Mouse (Mus musculus) left cerebral cortex, adult 11 months (tissue): ENCODE data around the gene Cfap43.

Experiments
- DNase-seq: peaks from one replicate; pipeline ENCODE4 v3.0.0; 2022; ENCODE audit warnings: low spot score

Cfap43 gene

DNA sequence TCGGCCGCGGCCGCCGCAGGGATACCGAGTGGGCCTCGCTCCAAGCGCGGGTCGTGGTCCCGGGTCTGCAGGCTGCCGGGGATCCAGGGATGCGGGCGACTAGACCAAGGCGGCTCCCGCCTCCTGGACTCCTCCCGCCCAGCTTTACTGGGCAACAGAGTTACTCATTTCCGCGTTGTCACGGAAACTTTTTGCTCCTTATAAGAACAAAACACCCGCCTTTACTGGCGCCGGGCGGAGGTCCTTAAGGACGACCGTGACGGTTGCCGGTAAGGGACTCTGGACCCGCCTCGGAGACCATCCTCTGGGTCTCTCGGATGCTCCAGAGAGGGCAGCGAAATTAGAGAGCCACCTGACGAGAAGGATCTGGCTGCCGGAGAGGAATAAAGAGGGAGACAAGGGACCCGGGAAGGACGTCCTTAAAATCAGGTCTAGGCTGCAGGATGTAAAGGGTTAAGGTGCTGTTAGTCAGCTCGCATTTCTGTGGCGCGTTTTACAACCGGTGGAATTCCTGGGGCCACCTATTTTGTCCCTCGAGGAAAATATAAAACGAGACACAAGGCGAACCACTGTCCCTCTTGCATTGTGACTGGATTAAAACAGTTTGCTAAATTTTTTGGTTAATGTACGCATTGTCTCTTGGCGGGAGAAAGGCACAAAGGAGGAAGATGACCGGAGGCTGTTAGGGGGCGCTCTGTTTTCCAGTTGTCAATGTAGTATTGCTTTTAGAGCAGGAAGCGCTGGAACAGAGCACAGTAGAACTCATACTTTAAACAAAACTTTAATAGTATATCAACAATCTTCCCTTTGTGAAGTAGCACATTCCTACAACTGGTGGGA is at the start of gene Cfap43, which contains the start of gene Itprip:
Cfap43 (minus strand) TSS at position 162 of the 840 bp plus-strand sequence.
Itprip (minus strand) TSS at position 174 of the 840 bp plus-strand sequence.
- DNase-seq, result peak; percentile 23

DNA sequence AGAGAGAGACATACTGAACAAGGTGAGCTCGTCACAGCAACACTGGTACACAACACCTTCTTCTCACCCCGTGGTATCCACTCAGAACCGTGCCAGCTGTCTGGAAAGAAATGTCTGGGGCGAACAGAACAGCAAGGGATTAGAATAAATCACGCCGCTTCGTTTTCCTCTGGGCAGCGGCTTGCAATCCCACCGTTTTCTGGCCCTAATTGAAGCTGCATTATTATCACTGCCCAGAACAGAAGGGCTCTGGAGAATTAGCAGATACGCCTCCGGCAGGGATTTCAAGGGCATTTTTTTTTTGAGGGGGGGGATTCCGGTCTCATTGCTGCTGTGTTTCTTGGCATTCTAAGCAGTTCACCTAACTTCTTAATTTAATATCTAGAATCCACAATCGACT is 39.1 kb upstream of the Cfap43 start:
- DNase-seq, result no peak

DNA sequence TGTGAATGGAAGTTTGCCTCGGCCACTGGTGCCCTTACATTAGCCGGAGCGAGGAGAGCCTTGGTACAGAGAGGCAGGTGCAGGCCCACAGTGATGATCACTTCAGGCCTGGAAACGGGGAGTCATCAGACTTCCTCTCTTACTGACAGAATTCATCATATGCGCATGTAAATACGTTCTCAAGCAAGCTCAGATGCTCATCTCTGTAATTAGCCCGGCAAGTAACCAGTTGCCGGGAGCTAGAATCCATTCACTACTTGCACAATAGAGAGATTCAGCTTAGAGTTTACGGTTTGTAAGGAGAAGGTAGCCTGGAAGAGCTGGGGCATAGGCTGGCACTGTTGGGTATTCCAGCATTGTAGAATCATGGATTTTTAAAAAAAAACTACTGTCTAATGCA is 34.1 kb upstream of the Cfap43 start:
- no peak for DNase-seq

DNA sequence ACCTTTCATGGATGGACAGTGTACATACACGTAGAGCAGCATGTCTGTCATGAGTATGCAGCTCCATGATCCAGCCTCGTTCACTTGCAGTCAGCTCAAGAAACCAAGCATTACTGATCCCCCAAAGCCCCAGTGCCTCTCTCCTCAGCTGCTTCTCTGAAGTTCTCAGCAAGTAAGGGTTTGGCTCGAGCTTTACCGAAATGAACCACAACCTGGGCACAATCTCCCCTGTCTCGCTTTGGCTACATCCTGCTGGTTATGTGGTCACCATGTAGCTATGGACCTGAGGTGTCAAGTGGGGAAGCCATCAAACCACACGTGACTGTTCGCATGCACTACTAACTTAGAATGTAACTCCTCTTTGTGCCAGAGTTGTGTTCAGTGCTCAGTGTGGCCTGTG is 31.9 kb upstream of the Cfap43 start:
- no peak for DNase-seq

DNA sequence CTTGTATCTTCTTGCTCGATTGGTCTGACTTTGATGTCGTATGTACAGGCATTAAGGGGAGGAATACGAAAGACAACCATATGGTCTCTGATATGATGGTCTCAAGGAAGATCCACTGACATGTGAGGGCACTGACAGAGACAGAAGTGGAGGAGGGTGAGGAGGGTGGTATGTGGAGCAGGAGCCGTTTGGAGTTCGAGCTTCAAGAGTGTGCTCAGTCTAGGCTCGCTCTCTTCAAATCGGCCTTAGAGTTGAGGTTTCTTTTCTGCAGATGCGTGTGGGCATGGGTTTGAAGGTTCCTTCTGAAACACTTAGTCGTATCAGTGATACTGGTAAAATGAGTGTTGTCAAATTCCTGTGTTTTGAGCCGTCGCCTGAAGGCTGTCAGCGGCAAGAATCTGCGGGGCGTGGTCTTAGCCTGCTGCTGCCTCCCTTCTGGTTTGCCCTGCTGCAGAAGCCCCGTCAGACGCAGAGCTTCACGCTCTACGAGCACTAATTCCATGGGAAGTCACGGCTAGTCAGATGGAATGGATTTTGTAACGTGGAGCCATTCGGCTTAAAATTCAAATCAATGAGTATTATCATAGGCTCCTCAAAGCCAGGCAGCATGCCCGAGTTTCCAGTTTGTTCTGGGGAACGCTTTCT is 27.9 kb upstream of the Cfap43 start:
- DNase-seq, result no peak

DNA sequence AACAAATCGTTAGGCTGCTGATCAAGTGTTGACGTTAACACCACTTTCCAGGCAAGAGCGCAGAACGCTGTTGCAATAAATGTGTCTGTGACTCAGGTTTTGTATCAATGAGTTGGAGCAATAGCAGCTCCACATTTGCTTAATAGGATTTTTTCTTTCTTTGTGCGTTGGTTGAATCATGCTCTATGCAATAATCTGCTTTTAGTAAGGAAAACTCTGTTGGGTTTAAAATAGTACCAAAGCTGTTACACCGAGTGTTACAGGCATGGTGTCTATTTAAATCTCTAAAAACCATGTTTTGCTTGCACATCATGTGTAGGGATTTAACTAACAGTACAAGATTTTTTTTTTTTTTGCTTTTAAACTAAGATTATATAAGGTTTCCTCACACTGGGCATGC is 20.3 kb upstream of the Cfap43 start:
- no peak for DNase-seq

DNA sequence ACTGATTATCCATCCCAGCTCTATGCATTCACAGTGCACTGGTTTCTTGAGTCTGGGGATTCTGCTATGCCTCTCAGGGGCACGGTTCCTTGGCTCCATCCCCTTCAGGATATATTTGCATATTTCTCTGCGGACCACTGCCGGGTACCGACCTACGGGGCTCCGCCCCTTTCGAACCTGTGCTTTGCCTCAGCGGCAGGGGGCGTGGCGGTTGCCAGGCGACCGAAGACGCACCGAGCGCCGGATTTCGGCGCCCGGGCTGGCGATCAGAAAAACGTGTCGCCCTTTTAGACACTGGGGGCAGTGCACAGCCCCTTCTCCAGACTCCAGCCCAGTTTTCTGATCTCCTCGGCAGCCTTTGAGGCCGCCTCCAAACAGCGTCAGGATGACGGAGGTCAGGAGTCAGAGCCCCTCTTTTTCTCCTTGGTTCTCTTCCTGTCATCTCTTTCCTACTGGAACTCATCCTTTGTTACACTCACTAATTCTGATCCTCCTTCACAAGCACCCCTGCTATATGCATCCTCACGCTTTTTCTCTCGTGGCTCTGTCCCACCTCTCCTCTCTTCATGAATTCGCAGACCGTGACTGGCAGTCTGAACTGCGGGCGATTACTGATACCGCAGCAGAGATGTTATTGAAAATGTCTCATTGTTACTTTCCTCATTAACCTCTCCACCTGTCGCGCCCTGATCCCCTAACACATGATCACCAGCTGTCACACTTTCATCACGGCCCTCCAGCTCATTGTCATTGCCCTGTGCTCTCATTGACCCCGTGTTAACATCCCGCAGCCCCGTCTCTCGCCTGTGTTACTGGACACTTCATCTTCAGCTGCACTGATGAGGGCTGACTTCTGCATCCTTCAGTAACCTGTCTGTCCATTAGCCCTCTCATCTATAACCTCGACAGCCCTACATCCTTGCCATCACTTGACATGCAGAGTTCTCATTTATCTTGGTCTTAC is 18.6 kb upstream of the Cfap43 start, which contains the start of gene Cfap58:
Cfap58 (plus strand) TSS at position 233 of the 964 bp plus-strand sequence.
- no peak for DNase-seq

DNA sequence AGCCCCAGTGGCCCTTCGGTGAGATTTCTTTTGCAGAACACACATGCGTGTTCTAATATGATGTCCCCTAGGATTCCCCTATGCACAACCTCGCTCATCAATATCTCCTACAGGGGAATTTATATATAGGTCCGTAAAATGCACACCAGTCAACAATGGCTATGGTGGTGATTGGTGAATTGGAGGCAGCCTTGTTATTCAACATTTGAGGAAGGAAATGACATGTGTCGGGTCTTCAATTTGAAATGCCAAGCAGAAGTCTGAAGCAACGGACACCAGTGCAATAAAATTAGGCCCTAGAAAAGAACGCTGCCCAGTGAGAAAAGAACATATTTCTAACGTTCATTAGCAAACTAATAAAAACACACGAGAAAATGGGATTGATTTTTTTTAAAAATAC is 17.9 kb upstream of the Cfap43 start:
- no peak for DNase-seq

DNA sequence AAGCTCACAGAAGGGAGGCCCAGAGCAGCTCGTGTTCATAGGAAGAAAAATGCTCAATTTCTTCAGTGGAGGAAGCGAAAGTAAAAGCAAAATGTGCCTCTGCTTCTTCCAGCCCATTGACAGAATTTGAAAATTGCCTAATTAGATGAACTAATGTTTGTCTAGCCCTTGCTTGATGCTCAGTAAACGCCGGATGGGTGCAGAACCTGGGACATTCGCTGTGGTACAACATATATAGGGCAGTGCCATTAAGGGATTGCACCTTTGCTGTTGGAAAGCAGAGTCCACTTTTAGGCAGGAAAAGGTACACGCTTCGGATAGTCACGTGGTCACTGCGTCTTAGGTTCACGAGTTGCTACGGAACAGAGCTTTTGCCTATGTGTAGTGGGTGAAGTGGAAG is 17.4 kb upstream of the Cfap43 start:
- no peak for DNase-seq

DNA sequence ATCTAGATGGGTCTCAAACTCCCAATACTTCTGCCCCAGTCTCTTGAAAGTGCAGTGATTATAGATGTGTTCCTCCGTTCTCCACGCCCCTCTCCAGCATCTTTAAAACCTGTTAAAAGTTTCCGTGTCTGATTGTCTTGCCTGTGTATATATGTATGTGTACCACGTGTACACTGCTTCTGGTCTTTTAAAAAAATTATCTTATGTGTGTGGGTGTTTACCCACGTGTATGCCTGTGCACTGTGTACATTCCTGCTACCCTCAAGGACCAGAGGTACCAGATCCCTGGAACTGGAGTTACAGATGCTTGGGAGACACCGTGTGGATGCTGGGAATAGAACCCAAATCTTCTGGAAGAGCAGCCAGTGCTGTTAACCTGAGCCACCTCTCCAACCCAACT is 16.4 kb upstream of the Cfap43 start:
- DNase-seq, result no peak

DNA sequence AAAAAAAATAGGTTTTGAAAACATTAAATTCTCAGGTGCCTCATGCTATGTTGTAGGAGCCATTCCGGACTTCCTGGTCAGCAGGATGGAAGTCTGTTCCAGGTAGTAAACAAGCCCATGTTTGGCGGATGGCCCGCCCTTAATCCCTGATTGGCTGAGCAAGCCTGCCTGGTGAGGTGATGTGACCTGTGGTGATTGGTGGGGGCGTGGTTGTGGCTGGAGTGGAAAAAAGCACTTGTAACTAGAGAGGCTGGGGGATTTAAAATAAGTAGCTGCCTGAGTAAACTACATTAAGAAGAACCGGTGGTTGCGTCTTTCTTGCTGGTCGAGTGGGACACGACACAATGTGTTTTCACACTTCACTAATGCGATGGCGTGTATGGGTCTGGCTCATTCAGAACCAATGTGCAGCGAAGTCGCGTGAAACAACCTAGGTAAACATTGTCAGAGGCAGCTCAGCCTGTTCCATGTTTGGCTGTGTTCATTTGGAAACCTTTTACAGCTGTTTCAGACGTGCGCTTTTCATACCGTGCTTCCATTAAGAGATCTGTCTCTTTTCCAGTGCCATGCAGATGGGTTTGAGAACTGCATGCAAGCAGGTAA is 15.7 kb upstream of the Cfap43 start:
- DNase-seq, result no peak

DNA sequence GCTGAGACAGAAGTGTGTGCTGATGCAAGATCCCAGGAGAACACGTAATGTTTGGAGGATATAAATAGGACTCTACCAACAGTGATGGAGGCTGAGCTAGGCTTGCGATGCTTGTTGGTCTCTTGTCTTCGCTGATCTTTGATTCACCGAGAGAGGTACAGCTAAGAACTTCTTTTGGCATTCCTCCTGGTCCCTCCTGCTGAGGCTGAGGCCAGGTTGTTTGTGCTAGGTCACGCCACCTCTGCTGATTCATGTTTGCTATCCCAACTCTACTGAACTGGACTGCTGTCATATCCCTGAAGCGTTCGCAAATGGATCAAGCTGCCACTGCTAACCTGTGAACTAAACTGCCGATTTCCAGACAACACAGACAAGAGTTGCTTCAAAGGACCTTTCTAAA is 15.1 kb upstream of the Cfap43 start:
- no peak for DNase-seq

DNA sequence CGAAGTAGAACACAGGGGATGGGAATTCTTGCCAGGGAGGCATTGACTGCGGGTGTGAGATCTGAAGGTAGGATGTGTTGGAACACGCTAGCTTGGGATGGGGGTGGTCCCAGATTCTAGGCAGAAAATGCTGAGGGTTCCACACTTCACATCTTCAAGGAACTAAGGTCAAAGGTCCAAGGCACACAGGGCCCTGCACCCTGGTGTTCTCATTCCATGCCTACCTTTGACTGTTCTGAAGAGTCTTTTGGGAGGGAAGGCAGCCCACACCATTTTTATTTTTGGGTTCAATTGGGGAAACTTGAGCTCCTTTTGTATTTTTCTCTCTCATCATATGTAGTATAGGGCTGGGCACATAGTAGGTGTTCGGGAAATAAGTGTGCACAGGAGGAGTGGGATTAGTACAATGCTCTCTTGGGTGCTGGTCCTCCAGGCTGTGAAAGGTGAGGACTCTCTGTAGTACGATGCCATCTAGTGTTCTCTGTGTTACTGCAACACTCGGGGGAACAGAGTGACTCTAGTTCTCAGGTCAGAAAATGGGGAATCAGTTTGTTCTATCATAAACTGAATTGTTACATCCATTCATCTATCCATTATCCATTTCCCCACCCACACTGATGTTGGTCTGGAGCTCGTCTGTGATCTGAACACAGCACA is 13.0 kb upstream of the Cfap43 start:
- DNase-seq, result no peak

DNA sequence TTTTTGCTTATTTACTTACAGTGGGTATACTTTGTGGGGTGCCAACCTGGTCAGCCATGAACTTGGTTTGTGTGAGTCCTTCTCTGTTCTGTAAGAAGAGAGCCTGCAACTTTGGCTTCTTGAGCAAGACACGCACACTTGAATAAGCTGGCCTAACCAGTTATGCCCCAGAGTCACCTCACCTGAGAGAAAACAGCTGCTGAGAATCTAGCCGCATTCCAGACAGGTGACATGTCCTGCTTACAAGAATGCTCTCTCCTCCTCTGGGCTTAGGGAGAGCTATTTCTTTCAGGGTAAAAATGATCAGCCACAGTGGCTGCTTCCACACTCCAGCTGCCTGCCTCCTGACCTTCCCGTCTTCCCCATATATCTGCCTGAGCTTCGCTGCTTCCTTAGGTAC is 10.0 kb upstream of the Cfap43 start:
- no peak for DNase-seq

DNA sequence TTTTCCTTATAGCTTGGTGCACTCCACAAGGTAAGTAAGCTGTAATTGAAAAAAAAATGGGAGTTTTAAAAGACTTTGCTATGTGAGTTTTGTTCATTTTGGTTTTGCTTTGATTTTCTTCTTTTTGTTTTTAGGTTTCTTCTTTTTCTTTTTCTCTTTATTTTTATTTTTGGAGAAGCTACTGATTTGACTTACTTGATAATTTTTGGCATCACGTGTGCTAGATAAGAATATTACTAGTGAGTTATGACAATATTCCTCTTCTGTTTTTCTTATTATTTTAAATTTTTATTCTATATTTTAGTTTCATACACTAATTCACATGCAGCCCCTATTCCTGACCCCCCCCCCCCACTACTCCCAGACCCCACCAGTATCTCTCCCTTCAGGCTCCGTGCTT is 7.9 kb upstream of the Cfap43 start:
- DNase-seq, result no peak

DNA sequence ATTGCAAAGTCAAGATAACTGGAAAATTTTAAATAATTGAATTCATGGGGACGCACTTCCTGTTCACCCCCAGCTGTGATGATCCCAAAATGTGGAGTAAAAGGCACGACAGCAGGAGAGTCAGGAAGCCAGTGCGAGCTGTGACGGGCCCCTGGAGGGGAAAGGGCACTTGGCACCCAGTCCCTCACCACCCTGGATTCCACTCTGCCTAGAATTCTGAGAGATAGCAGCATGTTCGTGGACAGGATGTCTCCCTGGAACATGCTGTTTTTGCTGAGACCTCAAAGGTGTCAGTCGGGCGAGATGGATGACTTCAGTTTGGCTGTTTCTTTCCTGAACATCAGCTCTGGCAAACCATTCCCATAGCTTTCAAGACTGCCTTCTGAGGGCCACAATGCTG is 6.7 kb upstream of the Cfap43 start:
- no peak for DNase-seq

DNA sequence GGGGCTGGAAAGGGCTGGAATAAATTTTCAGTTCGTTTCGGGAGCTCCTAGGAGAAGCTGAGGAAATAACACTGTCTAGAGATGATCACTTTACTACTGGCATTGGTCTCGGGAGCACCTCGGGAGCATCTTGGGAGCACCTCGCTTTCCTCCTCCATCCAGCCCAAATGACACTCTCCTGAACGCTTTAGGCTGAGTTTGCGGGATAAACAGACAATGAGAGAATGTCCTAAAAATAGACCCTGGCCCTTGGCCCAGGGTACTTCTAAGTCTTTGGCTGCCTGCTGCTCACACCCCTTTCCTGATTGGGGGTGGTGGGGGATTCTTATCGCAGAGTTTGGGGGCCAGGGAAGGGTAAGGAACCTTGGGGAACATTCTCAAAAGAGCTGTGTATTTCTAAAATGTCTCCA is 884 bp upstream of the Cfap43 start:
- DNase-seq, result no peak

DNA sequence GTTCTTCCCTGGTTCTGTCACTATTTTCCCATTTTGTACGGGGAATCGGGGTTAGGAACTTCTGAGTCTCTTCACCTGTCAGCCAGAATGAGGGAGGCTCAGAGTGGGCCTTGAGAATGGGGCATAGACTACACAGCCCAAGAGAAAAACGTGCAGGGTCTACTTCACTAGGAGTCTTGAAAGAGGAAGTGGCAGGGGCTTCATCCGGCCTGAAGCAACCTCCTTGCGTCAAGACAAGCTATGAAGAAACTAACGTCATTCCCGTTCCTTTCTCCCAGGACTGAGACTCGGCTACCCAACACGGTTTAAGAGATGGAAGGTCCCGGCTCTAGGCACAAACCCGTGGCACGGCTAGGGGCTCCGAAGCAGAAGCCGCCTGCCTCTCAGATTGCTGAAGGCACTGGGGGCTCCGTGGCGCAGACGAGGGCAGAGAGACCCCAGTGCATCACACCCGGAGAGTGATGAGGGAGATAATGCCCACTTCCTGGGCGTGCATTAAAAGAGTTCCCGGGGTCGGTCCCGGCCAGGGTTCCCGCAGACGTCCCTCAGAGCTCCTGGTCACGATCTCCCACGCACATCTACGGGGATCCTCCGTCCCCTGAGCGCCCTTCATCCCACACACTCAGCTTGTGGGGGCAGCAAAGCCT is 509 bp downstream of the Cfap43 start:
- DNase-seq, result no peak

DNA sequence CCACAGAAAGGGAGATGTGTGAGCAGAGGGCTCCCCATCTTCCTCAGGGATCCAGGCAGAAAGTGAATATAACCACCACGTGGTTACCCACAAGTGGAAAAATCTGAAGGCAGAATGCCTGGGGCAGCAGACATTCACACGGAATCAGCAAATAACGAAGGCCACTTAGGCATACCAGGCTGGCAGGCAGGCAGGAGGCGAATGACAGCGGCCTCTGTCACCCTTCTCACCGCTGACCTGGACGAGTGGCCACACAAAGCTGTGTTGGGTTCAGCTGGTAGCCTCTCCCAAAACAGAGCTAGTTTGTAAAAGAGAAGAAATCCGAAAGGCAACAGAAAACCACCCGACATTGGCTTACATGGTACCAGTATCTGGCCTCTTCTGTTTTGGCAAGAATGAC is 1.1 kb downstream of the Cfap43 start:
- no peak for DNase-seq

DNA sequence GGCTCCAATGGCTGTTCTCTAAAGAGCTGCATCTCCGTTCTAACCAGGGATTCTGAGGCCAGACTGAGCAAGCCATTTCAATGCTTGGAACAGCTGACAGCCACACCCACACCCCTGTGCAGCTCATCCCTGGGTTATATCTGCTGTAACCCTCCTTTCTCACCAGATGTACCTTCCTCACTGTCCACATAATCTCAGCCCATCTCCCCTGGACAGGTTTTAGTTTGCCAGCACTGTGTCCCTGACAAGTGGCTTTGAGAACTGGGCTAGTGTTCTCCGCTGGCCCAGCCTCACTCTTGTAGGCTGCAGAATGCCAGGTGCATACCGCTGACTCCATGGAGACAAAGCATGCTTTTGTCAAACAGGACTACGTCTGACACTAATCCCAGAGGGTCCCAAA is 1.7 kb downstream of the Cfap43 start:
- DNase-seq, result no peak

DNA sequence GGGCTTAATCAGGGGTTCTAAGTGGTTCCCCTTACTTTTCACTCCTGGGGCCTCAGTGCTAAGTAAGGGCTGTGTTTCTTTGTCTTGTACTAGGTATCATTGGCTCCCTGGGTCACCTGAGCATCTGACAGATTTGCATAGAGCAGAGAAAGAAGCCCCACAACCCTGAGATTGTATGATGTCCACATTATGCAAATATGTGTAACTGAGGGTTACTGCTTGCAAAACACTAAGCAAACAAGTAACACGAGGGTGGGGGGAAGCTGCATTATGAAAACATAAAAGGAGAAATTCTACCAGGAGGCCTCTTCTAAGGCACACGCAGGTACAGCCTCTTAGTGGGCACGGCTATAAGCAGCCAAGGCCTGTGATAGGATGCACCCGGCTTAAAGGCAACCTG is 3.8 kb downstream of the Cfap43 start:
- DNase-seq, result no peak
